In the genomic region with DNA sequence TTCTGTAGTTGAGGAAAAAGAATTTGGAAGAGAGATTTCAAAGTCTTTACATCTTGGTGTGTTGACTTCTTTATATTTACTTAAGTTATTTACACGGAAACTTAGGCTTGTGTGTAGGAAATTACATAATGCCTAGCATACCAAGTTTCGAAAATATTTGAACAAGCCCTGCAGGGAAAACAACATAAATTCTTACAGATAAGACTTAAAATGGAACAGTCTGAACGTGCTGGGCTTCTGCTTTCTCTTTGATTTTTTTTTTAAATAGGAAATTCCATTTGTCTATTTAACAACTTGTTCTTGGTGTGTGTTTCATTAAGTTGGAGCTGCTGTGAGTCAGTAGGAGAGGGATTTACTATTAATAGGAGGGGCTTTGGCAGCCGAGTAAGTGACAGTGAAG, we compare ENCODE assay signal across 7 mouse cellular contexts. TPM values are rescaled to one million over a fixed set of nuclear protein-coding genes. Genes with fewer than 3 reads are reported as not detected.
DNase-seq lines count a peak whose midpoint lies in the region; ATAC-seq and TF ChIP-seq lines count a peak whose summit lies in the region.

No protein-coding gene starts in this region.

- TF ChIP-seq CTCF in testis, adult 2 months (IDR thresholded peaks at IDR 0.05; ENCODE audit: control insufficient read depth, insufficient read depth, insufficient replicate concordance, low read depth, low read length): no peak

- peak overlapping the region; percentile 74 for H3K4me2 ChIP-seq in heart, embryonic 14.5 days (ENCODE audit: low read length)
- peak overlapping the region; percentile 61 for H3K4me2 ChIP-seq in liver, embryonic 16.5 days (ENCODE audit: low read depth, low read length)

- DNase-seq in testis, postnatal 10 days (ENCODE audit: low spot score): no peak
- DNase-seq in adrenal gland, adult 2 months: no peak
- DNase-seq in right cerebral cortex, adult 2 months (ENCODE audit: low spot score in 2 of 2): no peak

- no peak for ATAC-seq in heart, embryonic 14.5 days (ENCODE audit: insufficient number of reproducible peaks, insufficient read depth, low FRiP score, low read depth)
- no peak for ATAC-seq in liver, embryonic 16.5 days (ENCODE audit: low read depth)
- no peak for ATAC-seq in megakaryocyte-erythroid progenitor cell, adult 5-6 weeks (replicated peaks; ENCODE audit: low FRiP score, low TSS enrichment, poor library complexity, severe bottlenecking)

- H3K27ac ChIP-seq in testis, adult 2 months (ENCODE audit: control insufficient read depth, insufficient read depth, low read depth, low read length): peak overlapping the region; percentile 36; the same call in 1 of the 2 replicates
- H3K27ac ChIP-seq in heart, embryonic 14.5 days (replicated peaks in 1 of 2; ENCODE audit: control insufficient read depth in 1 of 2, insufficient read depth in 1 of 2, low read depth in 2 of 2, low read length in 2 of 2): peak overlapping the region in 1 of 2 experiments; percentile 100; a peak in 2 of 4 replicates
- H3K27ac ChIP-seq in liver, embryonic 16.5 days (ENCODE audit: low read length): peak overlapping the region; percentile 57

- H3K27me3 ChIP-seq in testis, adult 2 months (ENCODE audit: control insufficient read depth, insufficient read depth, low read length): no peaks in the 10 kb centered on the region
- H3K27me3 ChIP-seq in heart, embryonic 14.5 days (ENCODE audit: control insufficient read depth, insufficient read depth, low read length): no peaks in the 10 kb centered on the region
- no peaks in the 10 kb centered on the region for H3K27me3 ChIP-seq in liver, embryonic 16.5 days (ENCODE audit: control insufficient read depth, insufficient read depth, low read depth, low read length)

- no peak for TF ChIP-seq POLR2A in testis, adult 2 months (IDR thresholded peaks at IDR 0.05; ENCODE audit: control insufficient read depth, low read depth, low read length)

- no peaks in the 10 kb centered on the region for H3K4me1 ChIP-seq in testis, adult 2 months (ENCODE audit: control insufficient read depth, insufficient read depth, low read length)
- H3K4me1 ChIP-seq in heart, embryonic 14.5 days (ENCODE audit: control insufficient read depth in 2 of 2, insufficient read depth in 2 of 2, low read length in 2 of 2): peaks cover 2 to 3% of the 10 kb centered on the region in 2 experiments; a peak in 3 of 4 replicates
- peaks cover 3% of the 10 kb centered on the region for H3K4me1 ChIP-seq in liver, embryonic 16.5 days (ENCODE audit: control insufficient read depth, low read depth, low read length)

- no peak overlapping the region for H3K4me3 ChIP-seq in testis, adult 2 months (ENCODE audit: control insufficient read depth, low read depth, low read length)
- peak overlapping the region in 1 of 2 experiments; percentile 63; a peak in 3 of 4 replicates for H3K4me3 ChIP-seq in heart, embryonic 14.5 days (ENCODE audit: control insufficient read depth in 1 of 2, insufficient read depth in 1 of 2, low read depth in 1 of 2, low read length in 2 of 2)
- peak overlapping the region; percentile 76 for H3K4me3 ChIP-seq in liver, embryonic 16.5 days (ENCODE audit: low read depth, low read length)

- WGBS in heart, embryonic 14.5 days: 15% methylated on average over 4 of the region's 4 CpGs
- WGBS in liver, embryonic 16.5 days (ENCODE audit: insufficient replicate concordance): 13% methylated on average over 4 of the region's 4 CpGs

- peak overlapping the region; percentile 59; the same call in 1 of the 2 replicates for H3K9ac ChIP-seq in heart, embryonic 14.5 days (ENCODE audit: low read length)
- H3K9ac ChIP-seq in liver, embryonic 16.5 days (ENCODE audit: low read depth, low read length): peak overlapping the region; percentile 18

- H3K9me3 ChIP-seq in heart, embryonic 14.5 days (ENCODE audit: control insufficient read depth, low read length): no peaks in the 10 kb centered on the region
- H3K9me3 ChIP-seq in liver, embryonic 16.5 days (replicated peaks; ENCODE audit: control insufficient read depth, low read length): no peaks in the 10 kb centered on the region

- H3K36me3 ChIP-seq in testis, adult 2 months (ENCODE audit: control insufficient read depth, insufficient read depth, low read length): no peaks in the 10 kb centered on the region
- H3K36me3 ChIP-seq in heart, embryonic 14.5 days (ENCODE audit: control insufficient read depth, insufficient read depth, low read length): no peaks in the 10 kb centered on the region
- no peaks in the 10 kb centered on the region for H3K36me3 ChIP-seq in liver, embryonic 16.5 days (ENCODE audit: control insufficient read depth, insufficient read depth)

RNA-seq across cellular contexts. Expression of a gene that starts 3.9 kb away (rescaled TPM):
- 2.5 and 3.7 TPM in 2 replicates for polyA plus RNA-seq in testis, adult 2 months (2012; rRNA removed)
- polyA plus RNA-seq in heart, embryonic 14.5 days (2014; fragmentation: Nextera tagmentation; extraction: Ambion mirVana): 39.4 and 42.9 TPM in 2 replicates
- 28.6 and 31.7 TPM in 2 replicates for polyA plus RNA-seq in liver, embryonic 16.5 days (2015; fragmentation: Nextera tagmentation; extraction: Ambion mirVana)
- 65.2 and 118 TPM in 2 replicates for total RNA-seq in megakaryocyte-erythroid progenitor cell, adult 5-6 weeks (2014; fragmentation: Nextera tagmentation)
- total RNA-seq in megakaryocyte-erythroid progenitor cell, adult 5-6 weeks (2017): 508 and 636 TPM in 2 replicates
- 10 to 100 TPM; 72.4 to 74.3 TPM for total RNA-seq in adrenal gland, adult 2 months (2021)
- polyA plus RNA-seq in adrenal gland, adult 2 months (2012; rRNA removed): 1.1 and 1.8 TPM in 2 replicates
